Mouse (Mus musculus): ENCODE results near the gene Nuak1. TPM values are rescaled to one million over a fixed set of nuclear protein-coding genes. Genes with fewer than 3 reads are reported as not detected.
A peak's percentile ranks its signal among the peaks of the same experiment; 100 is the strongest.

Gene Nuak1
- total and polyA plus RNA-seq, 3 experiments, result 1.2 to 3.4 (median 1.6) TPM

GRCm38 (mm10) chr10:84480667-84481326 is 40.4 kb upstream of the Nuak1 start:
- Histone ChIP-seq H3K4me3 (replicated peaks in 1 of 3; ENCODE audit: low read depth in 2 of 3, low read length in 2 of 3, poor library complexity in 1 of 3) (no peak overlapping the region), H3K9ac (ENCODE audit: insufficient read depth, low read depth) (no peak overlapping the region), H3K27me3 (replicated peaks) (no peaks in the 10 kb centered on the region), H3K79me2 (replicated peaks; ENCODE audit: control insufficient read depth, extremely low read depth, insufficient read depth, poor library complexity, severe bottlenecking) (no peaks in the 10 kb centered on the region), H3K27ac (ENCODE audit: insufficient read depth, low read depth) (no peak overlapping the region), H3K4me1 (ENCODE audit: control insufficient read depth in 1 of 2, insufficient read depth in 2 of 2) (peaks cover 5 to 18% of the 10 kb centered on the region in 2 experiments; a peak in 3 of 4 replicates), H3K9me3 (replicated peaks; ENCODE audit: low read length) (peaks cover 6% of the 10 kb centered on the region), H3K4me2 (ENCODE audit: insufficient read depth, low read depth, poor library complexity, severe bottlenecking) (peak overlapping the region; percentile 61), H3K36me3 (replicated peaks in 1 of 2; ENCODE audit: control insufficient read depth in 1 of 2, insufficient read depth in 1 of 2, low read length in 1 of 2) (no peaks in the 10 kb centered on the region)
- peak; percentile 35 for DNase-seq (ENCODE audit: extremely low read depth)
- dilution Hi-C loops (cut with MboI; ENCODE audit: extremely low pct_ligation_motif_present, extremely low pct_unique_long_range_greater_than_20kb, low sequenced_read_pairs) (no loop called here), in situ Hi-C loops (cut with MboI; ENCODE audit: low pct_ligation_motif_present, low pct_unique_long_range_greater_than_20kb, low sequenced_read_pairs) (no loop called here)
- TF ChIP-seq ZC3H11A (IDR thresholded peaks at IDR 0.05; ENCODE audit: low read depth, low read length), result no peak
- TF ChIP-seq GABPA (IDR thresholded peaks at IDR 0.05; ENCODE audit: insufficient replicate concordance, low read depth, low read length), result no peak
- no peak for TF ChIP-seq MXI1 (IDR thresholded peaks at IDR 0.05; ENCODE audit: low read depth, low read length)
- peak; percentile 30; the same call in 1 of the 2 replicates for TF ChIP-seq MEF2A (IDR thresholded peaks at IDR 0.05; ENCODE audit: borderline replicate concordance, low read depth, low read length)

DNA sequence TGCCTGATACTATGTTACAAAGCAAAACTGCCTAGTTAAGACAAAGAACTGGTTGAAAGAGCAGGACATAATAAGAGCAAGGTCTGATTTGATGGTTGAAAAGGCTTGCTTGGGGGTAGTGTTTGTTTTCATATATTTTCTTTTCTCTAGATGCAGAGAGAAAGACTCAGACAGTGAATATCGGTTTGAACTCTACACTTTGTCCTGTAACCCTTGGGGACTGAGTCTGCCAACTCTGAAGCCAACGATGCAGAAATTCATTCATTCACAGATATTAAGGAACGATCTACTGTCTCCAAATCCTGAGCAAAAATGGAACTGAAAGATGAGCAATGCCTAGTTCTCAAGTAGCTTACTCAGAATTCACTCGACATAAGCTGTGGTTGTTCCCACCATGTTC is 39.7 kb upstream of the Nuak1 start:
- no peak overlapping the region for H3K27ac ChIP-seq (ENCODE audit: insufficient read depth, low read depth)
- H3K79me2 ChIP-seq (replicated peaks; ENCODE audit: control insufficient read depth, extremely low read depth, insufficient read depth, poor library complexity, severe bottlenecking), result no peaks in the 10 kb centered on the region
- peak; percentile 16 for DNase-seq (ENCODE audit: extremely low read depth)
- no peak overlapping the region for H3K9ac ChIP-seq (ENCODE audit: insufficient read depth, low read depth)
- peak overlapping the region; percentile 61 for H3K4me2 ChIP-seq (ENCODE audit: insufficient read depth, low read depth, poor library complexity, severe bottlenecking)
- dilution Hi-C loops (cut with MboI; ENCODE audit: extremely low pct_ligation_motif_present, extremely low pct_unique_long_range_greater_than_20kb, low sequenced_read_pairs), result no loop called here
- peaks cover 3% of the 10 kb centered on the region for H3K9me3 ChIP-seq (replicated peaks; ENCODE audit: low read length)
- H3K4me1 ChIP-seq (ENCODE audit: control insufficient read depth in 1 of 2, insufficient read depth in 2 of 2), result peaks cover 8 to 18% of the 10 kb centered on the region in 2 experiments; a peak in 3 of 4 replicates
- H3K36me3 ChIP-seq (replicated peaks in 1 of 2; ENCODE audit: control insufficient read depth in 1 of 2, insufficient read depth in 1 of 2, low read length in 1 of 2), result no peaks in the 10 kb centered on the region
- H3K4me3 ChIP-seq (replicated peaks in 1 of 3; ENCODE audit: low read depth in 2 of 3, low read length in 2 of 3, poor library complexity in 1 of 3), result no peak overlapping the region
- H3K27me3 ChIP-seq (replicated peaks), result no peaks in the 10 kb centered on the region
- in situ Hi-C loops (cut with MboI; ENCODE audit: low pct_ligation_motif_present, low pct_unique_long_range_greater_than_20kb, low sequenced_read_pairs), result no loop called here
- TF ChIP-seq ETS1 (conservative IDR thresholded peaks at IDR 0.05; ENCODE audit: low read depth, low read length) (no peak), ZMIZ1 (IDR thresholded peaks at IDR 0.05; ENCODE audit: low read depth, low read length) (no peak), USF1 (IDR thresholded peaks at IDR 0.05; ENCODE audit: low read depth, low read length) (no peak), ELF1 (IDR thresholded peaks at IDR 0.05; ENCODE audit: low read depth, low read length) (no peak), CTCF (conservative IDR thresholded peaks at IDR 0.05 in 1 of 2, IDR thresholded peaks at IDR 0.05 in 1 of 2; ENCODE audit: low read depth in 2 of 2, low read length in 2 of 2) (no peak), NRF1 (IDR thresholded peaks at IDR 0.05; ENCODE audit: low read depth, low read length) (no peak), MAZ (IDR thresholded peaks at IDR 0.05; ENCODE audit: low read depth, low read length) (no peak), ZNF384 (IDR thresholded peaks at IDR 0.05; ENCODE audit: low read depth, low read length) (no peak), ZC3H11A (IDR thresholded peaks at IDR 0.05; ENCODE audit: low read depth, low read length) (no peak)

Measured in CH12.LX (cell line).